Mouse (Mus musculus) heart, embryonic 10.5 days (tissue): ENCODE data around the gene Ushbp1. TPM values are rescaled to one million over a fixed set of nuclear protein-coding genes. Genes with fewer than 3 reads are reported as not detected.
"Not testable (repeated sequence)": the region's sequence is repeated elsewhere in the genome, so short reads cannot be mapped to it uniquely, and the experiment has no call there.

Source experiments
- DNase-seq: peaks from one replicate; pipeline ENCODE4 v3.0.0-alpha.2; 2017; ENCODE audit warnings: low spot score
- H3K27ac ChIP-seq: fragments of 300-500 bp; sonication (generic); 2 replicates; pipeline ENCODE4 v1.5.1; 2016; ENCODE audit warnings: mild to moderate bottlenecking
- H3K27me3 ChIP-seq: fragments of 300-500 bp; sonication (generic); 2 replicates; pipeline ENCODE4 v1.6.1; 2016; ENCODE audit warnings: mild to moderate bottlenecking; ENCODE audit not compliant: poor library complexity, insufficient read depth, severe bottlenecking
- H3K36me3 ChIP-seq: fragments of 300-500 bp; sonication (generic); 2 replicates; pipeline ENCODE4 v1.6.1; 2016; ENCODE audit warnings: mild to moderate bottlenecking, moderate library complexity
- H3K4me1 ChIP-seq: fragments of 300-500 bp; sonication (generic); 2 replicates; pipeline ENCODE4 v1.6.1; 2016; ENCODE audit warnings: mild to moderate bottlenecking
- H3K4me3 ChIP-seq: fragments of 300-500 bp; sonication (generic); 2 replicates; pipeline ENCODE4 v1.5.1; 2016; ENCODE audit warnings: mild to moderate bottlenecking, moderate library complexity
- H3K9me3 ChIP-seq: fragments of 300-500 bp; sonication (generic); 2 replicates; pipeline ENCODE4 v1.6.1; 2016; ENCODE audit warnings: mild to moderate bottlenecking, moderate library complexity
- WGBS: fragments of 180-500 bp; shearing (Covaris S2); methylation state at CpG from one replicate; pipeline ENCODE4 v1.1.7; 2016; 5-methylcytosine and 5-hydroxymethylcytosine counted together
- polyA plus RNA-seq: library from polyadenylated mRNA; unstranded; fragments of >200 nt; fragmentation: Nextera tagmentation; extraction: Ambion mirVana; gene quantifications from 2 replicates; pipeline ENCODE4 v1.2.1, GENCODE M21; 2016

The Ushbp1 gene
- polyA plus RNA-seq, 1 experiment from 2014 or later, result 7.9 TPM

DNA sequence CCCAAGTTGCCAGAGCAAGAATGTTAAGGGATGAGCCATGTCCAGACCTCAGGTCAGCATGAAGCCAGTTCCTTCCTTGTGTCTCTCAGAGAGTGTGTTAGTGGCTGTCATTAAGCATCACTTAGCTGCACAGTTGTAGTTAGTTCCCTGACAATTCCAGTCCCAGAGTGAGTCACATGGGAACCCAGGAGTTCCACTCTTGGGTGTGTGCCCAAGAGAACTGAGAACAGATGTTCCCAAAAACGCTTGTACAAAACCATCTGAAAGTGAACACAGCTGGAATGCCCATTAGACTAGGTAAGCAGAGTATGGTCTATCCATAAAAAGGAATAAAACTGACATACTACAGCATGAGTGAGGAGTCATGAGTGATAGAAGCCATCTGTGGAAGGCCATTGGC is 49.0 kb downstream of the Ushbp1 start:
- Histone ChIP-seq H3K27me3 (no peaks in the 10 kb centered on the region), H3K9me3 (no peaks in the 10 kb centered on the region), H3K4me1 (no peaks in the 10 kb centered on the region), H3K4me3 (no peak overlapping the region), H3K27ac (no peak overlapping the region), H3K36me3 (peaks cover 94% of the 10 kb centered on the region)
- DNase-seq, result no peak
- WGBS, result 91% methylated on average over 1 of the region's 1 CpGs

DNA sequence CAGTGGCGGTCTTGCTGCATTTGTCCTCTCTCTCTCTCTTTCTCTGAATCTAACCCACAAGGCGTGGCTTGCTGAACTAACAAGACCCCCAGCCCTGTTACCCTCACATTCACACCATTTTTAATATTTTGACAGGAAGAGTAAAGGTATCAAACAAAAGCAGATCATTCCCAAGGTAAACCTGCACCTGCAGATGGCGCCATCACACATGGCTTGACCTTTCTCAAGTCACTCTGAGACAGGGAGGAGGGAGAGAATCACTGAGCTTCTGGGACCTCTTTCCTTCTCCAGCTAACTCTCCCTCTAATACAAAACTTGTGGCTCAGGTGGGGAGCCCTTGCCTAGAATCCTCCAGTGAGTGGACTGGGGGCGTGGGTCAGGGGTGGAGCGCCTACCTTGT is 55.0 kb downstream of the Ushbp1 start:
- H3K27ac ChIP-seq, result no peak overlapping the region
- no peaks in the 10 kb centered on the region; the same call in 1 of the 2 replicates for H3K4me1 ChIP-seq
- H3K4me3 ChIP-seq, result no peak overlapping the region
- DNase-seq, result no peak
- peaks cover 81% of the 10 kb centered on the region for H3K36me3 ChIP-seq
- no peaks in the 10 kb centered on the region for H3K9me3 ChIP-seq
- WGBS, result 78% methylated on average over 5 of the region's 5 CpGs
- H3K27me3 ChIP-seq, result no peaks in the 10 kb centered on the region

DNA sequence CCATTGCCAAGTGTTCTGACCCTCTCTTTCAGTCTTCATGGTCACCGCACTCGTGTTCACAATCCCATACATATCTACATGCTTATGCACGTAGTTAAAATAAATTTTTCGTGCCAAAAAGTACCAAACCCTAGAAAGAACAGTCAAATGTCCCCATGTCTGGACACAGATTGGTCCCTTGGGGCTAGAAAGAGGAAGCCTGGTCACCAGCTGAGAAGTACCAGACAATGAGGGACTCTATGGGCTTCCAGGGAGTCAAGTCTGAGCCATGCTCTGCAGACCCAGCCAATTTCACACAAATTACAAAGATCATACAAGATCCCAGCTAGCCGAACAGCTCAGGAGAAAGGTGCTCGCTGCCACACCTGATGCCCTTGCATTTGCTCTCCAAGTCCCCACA is 57.8 kb downstream of the Ushbp1 start:
- not testable (repeated sequence) for H3K9me3 ChIP-seq, H3K4me1 ChIP-seq, H3K27me3 ChIP-seq, DNase-seq, H3K27ac ChIP-seq, H3K4me3 ChIP-seq
- peaks cover 65% of the 10 kb centered on the region for H3K36me3 ChIP-seq
- WGBS, result 96% methylated on average over 6 of the region's 6 CpGs

Other genes starting within 250 kb of the Ushbp1 start
- 23.0 and 26.7 TPM in 2 replicates for gene Myo9b, start 123.1 kb downstream of the Ushbp1 start, polyA plus RNA-seq
- 82.8 and 103 TPM in 2 replicates for gene Haus8, start 122.9 kb downstream of the Ushbp1 start, polyA plus RNA-seq
- 68.7 and 79.5 TPM in 2 replicates for gene Use1, start 29.0 kb downstream of the Ushbp1 start, polyA plus RNA-seq
- 3.9 and 4.2 TPM in 2 replicates for gene Ocel1, start 24.5 kb downstream of the Ushbp1 start, polyA plus RNA-seq
- gene Nr2f6, start 13.8 kb downstream of the Ushbp1 start, polyA plus RNA-seq, result 48.4 and 79.0 TPM in 2 replicates
- gene Babam1, start 1.1 kb upstream of the Ushbp1 start, polyA plus RNA-seq, result 101 and 111 TPM in 2 replicates
- gene Ankle1, start 10.2 kb upstream of the Ushbp1 start, polyA plus RNA-seq, result 33.8 and 35.9 TPM in 2 replicates
- gene Abhd8, start 67.9 kb upstream of the Ushbp1 start, polyA plus RNA-seq, result 34.5 and 41.5 TPM in 2 replicates
- gene Mrpl34, start 69.2 kb upstream of the Ushbp1 start, polyA plus RNA-seq, result 172 and 181 TPM in 2 replicates
- gene Dda1, start 73.4 kb upstream of the Ushbp1 start, polyA plus RNA-seq, result 107 and 128 TPM in 2 replicates
- 0.73 and 2.7 TPM in 2 replicates for gene Ano8, start 90.2 kb upstream of the Ushbp1 start, polyA plus RNA-seq
- 13.2 and 14.7 TPM in 2 replicates for gene Gtpbp3, start 92.3 kb upstream of the Ushbp1 start, polyA plus RNA-seq
- gene Plvap, start 116.0 kb upstream of the Ushbp1 start, polyA plus RNA-seq, result 174 and 198 TPM in 2 replicates
- 0.99 and 1.3 TPM in 2 replicates for gene Ccdc194, start 129.9 kb upstream of the Ushbp1 start, polyA plus RNA-seq
- 16.8 and 20.7 TPM in 2 replicates for gene Bst2, start 141.7 kb upstream of the Ushbp1 start, polyA plus RNA-seq
- 71.9 and 75.6 TPM in 2 replicates for gene Mvb12a, start 147.1 kb upstream of the Ushbp1 start, polyA plus RNA-seq
- 0.37 and 0.97 TPM in 2 replicates for gene Tmem221, start 163.1 kb upstream of the Ushbp1 start, polyA plus RNA-seq
- not detected in 2 replicates for gene Nxnl1, start 170.8 kb upstream of the Ushbp1 start, polyA plus RNA-seq
- 19.0 and 19.4 TPM in 2 replicates for gene Slc27a1, start 173.1 kb upstream of the Ushbp1 start, polyA plus RNA-seq
- 195 and 228 TPM in 2 replicates for gene Pgls, start 196.4 kb upstream of the Ushbp1 start, polyA plus RNA-seq
- 1.6 and 3.6 TPM in 2 replicates for gene Fam129c, start 201.8 kb upstream of the Ushbp1 start, polyA plus RNA-seq
- 54.4 and 60.5 TPM in 2 replicates for gene Colgalt1, start 215.2 kb upstream of the Ushbp1 start, polyA plus RNA-seq